Mouse (Mus musculus) gastrocnemius, postnatal 14 days (tissue): Measurements from ENCODE around the gene Foxr1. TPM values are rescaled to one million over a fixed set of nuclear protein-coding genes. Genes with fewer than 3 reads are reported as not detected.
"Not testable (repeated sequence)": the region's sequence is repeated elsewhere in the genome, so short reads cannot be mapped to it uniquely, and the experiment has no call there.

Source experiments
- DNase-seq: peaks from one replicate; pipeline ENCODE4 v3.0.0; 2021; ENCODE audit warnings: mixed read lengths
- intact Hi-C: fragments of 180-260 bp; cut with DNase I; formaldehyde crosslinking; loops from one replicate; pipeline ENCODE4 v1.15.1; 2025; ENCODE audit warnings: low total_unique reads
- total RNA-seq, 2 experiments: library from RNA; stranded (reverse); gene quantifications; 2 replicates each; pipeline ENCODE4 v1.2.3; 2021

Gene Foxr1
- total RNA-seq, 2 experiments from 2014 or later: not detected

GRCm38 (mm10) chr9:44418519-44419385 lies 22.2 kb downstream of the Foxr1 start, which contains the start of gene Ccdc84:
Gene Ccdc84 (minus strand): TSS chr9:44418569.
- intact Hi-C loops: no loop called here
- DNase-seq: no peak

- peak; percentile 97 for DNase-seq
- intact Hi-C loops: no loop called here
Observed at GRCm38 (mm10) chr9:44417892-44418363, 23.0 kb downstream of the Foxr1 start.

GRCm38 (mm10) chr9:44417156-44417891 lies 23.6 kb downstream of the Foxr1 start:
- intact Hi-C loops: no loop called here
- DNase-seq: no peak

- intact Hi-C loops: no loop called here
- no peak for DNase-seq
Observed at GRCm38 (mm10) chr9:44412781-44413180, 28.2 kb downstream of the Foxr1 start.

GRCm38 (mm10) chr9:44412306-44412705 lies 28.6 kb downstream of the Foxr1 start:
- intact Hi-C loops: no loop called here
- DNase-seq: no peak

- no peak for DNase-seq
- intact Hi-C loops: no loop called here
Observed at GRCm38 (mm10) chr9:44411601-44412130, 29.3 kb downstream of the Foxr1 start.

- DNase-seq: no peak
- intact Hi-C loops: no loop called here
Observed at GRCm38 (mm10) chr9:44410647-44411336, 30.1 kb downstream of the Foxr1 start.

GRCm38 (mm10) chr9:44408693-44409092 lies 32.2 kb downstream of the Foxr1 start:
- intact Hi-C loops, DNase-seq: not testable (repeated sequence)

- DNase-seq: no peak
Observed at GRCm38 (mm10) chr9:44407752-44408097, 33.2 kb downstream of the Foxr1 start.

GRCm38 (mm10) chr9:44406906-44407751 lies 33.8 kb downstream of the Foxr1 start, which contains the start of the genes Rps25 and Trappc4:
Gene Rps25 (plus strand): TSS chr9:44407139.
Gene Trappc4 (minus strand): TSS chr9:44407600.
- peak; percentile 91 for DNase-seq
- intact Hi-C loops: no loop called here

More at GRCm38 (mm10) chr9:44407752-44408097, 33.2 kb downstream of the Foxr1 start:
- intact Hi-C loops: no loop called here

GRCm38 (mm10) chr9:44405011-44405410 lies 35.9 kb downstream of the Foxr1 start:
- intact Hi-C loops: no loop called here
- no peak for DNase-seq

- intact Hi-C loops: no loop called here
- no peak for DNase-seq
Observed at GRCm38 (mm10) chr9:44401081-44401480, 39.9 kb downstream of the Foxr1 start.

GRCm38 (mm10) chr9:44399795-44400114 lies 41.2 kb downstream of the Foxr1 start:
- intact Hi-C loops: no loop called here
- DNase-seq: no peak

GRCm38 (mm10) chr9:44399114-44399794 lies 41.7 kb downstream of the Foxr1 start:
- DNase-seq: peak; percentile 48
- intact Hi-C loops: no loop called here

- intact Hi-C loops: no loop called here
- no peak for DNase-seq
Observed at GRCm38 (mm10) chr9:44398551-44398950, 42.4 kb downstream of the Foxr1 start.

GRCm38 (mm10) chr9:44398087-44398486 lies 42.8 kb downstream of the Foxr1 start:
- intact Hi-C loops: no loop called here
- no peak for DNase-seq

GRCm38 (mm10) chr9:44396684-44397411 lies 44.1 kb downstream of the Foxr1 start, which contains the start of gene Slc37a4:
Gene Slc37a4 (plus strand): TSS chr9:44396852.
- DNase-seq: peak; percentile 94
- intact Hi-C loops: no loop called here
